Mouse (Mus musculus): ENCODE results near the gene Nr1h2. TPM values are rescaled to one million over a fixed set of nuclear protein-coding genes. Genes with fewer than 3 reads are reported as not detected.
A peak's percentile ranks its signal among the peaks of the same experiment; 100 is the strongest.

Gene Nr1h2
- polyA plus RNA-seq, 1 experiment from 2014 or later = 53.2 TPM

GRCm38 (mm10) chr7:44564486-44564885, 10.7 kb upstream of the Nr1h2 start:
- H3K9me3 ChIP-seq (replicated peaks) = no peaks in the 10 kb centered on the region
- no peak for ATAC-seq (replicated peaks; ENCODE audit: insufficient number of reproducible peaks, insufficient read depth, low FRiP score, low read depth)
- 75% methylated on average over 10 of the region's 10 CpGs for WGBS
- no peaks in the 10 kb centered on the region for H3K4me1 ChIP-seq (replicated peaks)
- H3K27me3 ChIP-seq = peaks cover 16% of the 10 kb centered on the region
- no peak overlapping the region for H3K27ac ChIP-seq
- H3K9ac ChIP-seq = no peak overlapping the region
- no peak overlapping the region for H3K4me3 ChIP-seq
- no peaks in the 10 kb centered on the region for H3K36me3 ChIP-seq
- no peak overlapping the region for H3K4me2 ChIP-seq

GRCm38 (mm10) chr7:44563284-44563683, 9.5 kb upstream of the Nr1h2 start:
- H3K27ac ChIP-seq = no peak overlapping the region
- H3K9ac ChIP-seq = no peak overlapping the region
- H3K4me1 ChIP-seq (replicated peaks) = no peaks in the 10 kb centered on the region
- H3K4me3 ChIP-seq = no peak overlapping the region
- H3K4me2 ChIP-seq = no peak overlapping the region
- no peaks in the 10 kb centered on the region for H3K9me3 ChIP-seq (replicated peaks)
- no peaks in the 10 kb centered on the region for H3K36me3 ChIP-seq
- peaks cover 10% of the 10 kb centered on the region; the same call in 1 of the 2 replicates for H3K27me3 ChIP-seq
- WGBS = 42% methylated on average over 8 of the region's 8 CpGs
- ATAC-seq (replicated peaks; ENCODE audit: insufficient number of reproducible peaks, insufficient read depth, low FRiP score, low read depth) = no peak

GRCm38 (mm10) chr7:44560435-44561400, 7.0 kb upstream of the Nr1h2 start:
- no peaks in the 10 kb centered on the region for H3K9me3 ChIP-seq (replicated peaks)
- no peaks in the 10 kb centered on the region for H3K36me3 ChIP-seq
- ATAC-seq (replicated peaks; ENCODE audit: insufficient number of reproducible peaks, insufficient read depth, low FRiP score, low read depth) = no peak
- H3K4me2 ChIP-seq = no peak overlapping the region
- H3K27ac ChIP-seq = no peak overlapping the region
- H3K27me3 ChIP-seq = no peaks in the 10 kb centered on the region
- WGBS = 51% methylated on average over 18 of the region's 18 CpGs
- H3K4me1 ChIP-seq (replicated peaks) = no peaks in the 10 kb centered on the region
- no peak overlapping the region for H3K9ac ChIP-seq
- no peak overlapping the region for H3K4me3 ChIP-seq

GRCm38 (mm10) chr7:44557629-44558028, 3.9 kb upstream of the Nr1h2 start:
- H3K9me3 ChIP-seq (replicated peaks) = no peaks in the 10 kb centered on the region
- no peak overlapping the region for H3K9ac ChIP-seq
- H3K36me3 ChIP-seq = no peaks in the 10 kb centered on the region
- no peak overlapping the region for H3K4me2 ChIP-seq
- no peak for ATAC-seq (replicated peaks; ENCODE audit: insufficient number of reproducible peaks, insufficient read depth, low FRiP score, low read depth)
- peaks cover 11% of the 10 kb centered on the region for H3K4me1 ChIP-seq (replicated peaks)
- no peak overlapping the region for H3K27ac ChIP-seq
- H3K4me3 ChIP-seq = no peak overlapping the region
- 0 out of 2 replicates have a peak, but pooled peaks cover 3% of the 10 kb centered on the region for H3K27me3 ChIP-seq
- WGBS = 60% methylated on average over 2 of the region's 2 CpGs

GRCm38 (mm10) chr7:44553196-44553764, 471 bp downstream of the Nr1h2 start:
- Histone ChIP-seq H3K27me3 (0 out of 2 replicates have a peak, but pooled peaks cover 3% of the 10 kb centered on the region), H3K4me2 (peak overlapping the region; percentile 70), H3K36me3 (peaks cover 31% of the 10 kb centered on the region), H3K9me3 (replicated peaks) (no peaks in the 10 kb centered on the region), H3K4me1 (replicated peaks) (peaks cover 16% of the 10 kb centered on the region), H3K9ac (peak overlapping the region; percentile 79), H3K27ac (peak overlapping the region; percentile 98), H3K4me3 (peak overlapping the region; percentile 86)
- peak; percentile 53 for ATAC-seq (replicated peaks; ENCODE audit: insufficient number of reproducible peaks, insufficient read depth, low FRiP score, low read depth)
- 1% methylated on average over 32 of the region's 32 CpGs for WGBS

- no peaks in the 10 kb centered on the region for H3K9me3 ChIP-seq (replicated peaks)
- peaks cover 31% of the 10 kb centered on the region for H3K36me3 ChIP-seq
- peak overlapping the region; percentile 70 for H3K4me2 ChIP-seq
- H3K4me3 ChIP-seq = peak overlapping the region; percentile 86
- 85% methylated on average over 28 of the region's 31 CpGs for WGBS
- ATAC-seq (replicated peaks; ENCODE audit: insufficient number of reproducible peaks, insufficient read depth, low FRiP score, low read depth) = no peak
- peaks cover 24% of the 10 kb centered on the region for H3K4me1 ChIP-seq (replicated peaks)
- H3K27me3 ChIP-seq = 0 out of 2 replicates have a peak, but pooled peaks cover 3% of the 10 kb centered on the region
- 0 out of 2 replicates have a peak overlapping the region, but pooled peaks have one; percentile 79 for H3K9ac ChIP-seq
- no peak overlapping the region for H3K27ac ChIP-seq
Observed at GRCm38 (mm10) chr7:44552141-44552908, 1.4 kb downstream of the Nr1h2 start.

- Histone ChIP-seq H3K4me3 (no peak overlapping the region), H3K9me3 (replicated peaks) (no peaks in the 10 kb centered on the region), H3K4me1 (replicated peaks) (peaks cover 30% of the 10 kb centered on the region), H3K27me3 (0 out of 2 replicates have a peak, but pooled peaks cover 3% of the 10 kb centered on the region), H3K27ac (no peak overlapping the region), H3K36me3 (peaks cover 31% of the 10 kb centered on the region), H3K4me2 (no peak overlapping the region), H3K9ac (no peak overlapping the region)
- WGBS = 77% methylated on average over 22 of the region's 22 CpGs
- no peak for ATAC-seq (replicated peaks; ENCODE audit: insufficient number of reproducible peaks, insufficient read depth, low FRiP score, low read depth)
Observed at GRCm38 (mm10) chr7:44551731-44552130, 2.0 kb downstream of the Nr1h2 start.

- H3K27me3 ChIP-seq = 0 out of 2 replicates have a peak, but pooled peaks cover 3% of the 10 kb centered on the region
- WGBS = 94% methylated on average over 21 of the region's 21 CpGs
- no peak overlapping the region for H3K9ac ChIP-seq
- H3K4me1 ChIP-seq (replicated peaks) = peaks cover 30% of the 10 kb centered on the region
- H3K4me3 ChIP-seq = no peak overlapping the region
- ATAC-seq (replicated peaks; ENCODE audit: insufficient number of reproducible peaks, insufficient read depth, low FRiP score, low read depth) = no peak
- H3K27ac ChIP-seq = no peak overlapping the region
- H3K9me3 ChIP-seq (replicated peaks) = no peaks in the 10 kb centered on the region
- peaks cover 31% of the 10 kb centered on the region for H3K36me3 ChIP-seq
- H3K4me2 ChIP-seq = no peak overlapping the region
Observed at GRCm38 (mm10) chr7:44551301-44551700, 2.5 kb downstream of the Nr1h2 start.

GRCm38 (mm10) chr7:44550409-44550678, 3.4 kb downstream of the Nr1h2 start:
- peaks cover 31% of the 10 kb centered on the region for H3K36me3 ChIP-seq
- no peak for ATAC-seq (replicated peaks; ENCODE audit: insufficient number of reproducible peaks, insufficient read depth, low FRiP score, low read depth)
- H3K27me3 ChIP-seq = 0 out of 2 replicates have a peak, but pooled peaks cover 3% of the 10 kb centered on the region
- H3K4me3 ChIP-seq = no peak overlapping the region
- no peaks in the 10 kb centered on the region for H3K9me3 ChIP-seq (replicated peaks)
- H3K9ac ChIP-seq = no peak overlapping the region
- H3K4me1 ChIP-seq (replicated peaks) = peaks cover 30% of the 10 kb centered on the region
- 94% methylated on average over 12 of the region's 12 CpGs for WGBS
- no peak overlapping the region for H3K27ac ChIP-seq
- H3K4me2 ChIP-seq = no peak overlapping the region

- Histone ChIP-seq H3K4me3 (no peak overlapping the region), H3K27ac (no peak overlapping the region), H3K9ac (no peak overlapping the region), H3K9me3 (replicated peaks) (no peaks in the 10 kb centered on the region), H3K27me3 (0 out of 2 replicates have a peak, but pooled peaks cover 2% of the 10 kb centered on the region), H3K4me2 (no peak overlapping the region), H3K4me1 (replicated peaks) (peaks cover 30% of the 10 kb centered on the region), H3K36me3 (peaks cover 31% of the 10 kb centered on the region)
- ATAC-seq (replicated peaks; ENCODE audit: insufficient number of reproducible peaks, insufficient read depth, low FRiP score, low read depth) = no peak
- WGBS = 92% methylated on average over 23 of the region's 23 CpGs
Observed at GRCm38 (mm10) chr7:44549621-44550408, 3.9 kb downstream of the Nr1h2 start.
